Mouse (Mus musculus) stomach, postnatal 0 days (tissue): ENCODE measurements around the gene Ptprt.

ENCODE experiments used
- CTCF ChIP-seq: IDR thresholded peaks from 2 replicates; pipeline ENCODE4 v1.5.1; 2016; ENCODE audit warnings: antibody characterized with exemption, low read depth, mild to moderate bottlenecking, moderate library complexity
- EP300 ChIP-seq: optimal IDR thresholded peaks from 2 replicates; pipeline ENCODE3; 2016; ENCODE audit warnings: antibody characterized with exemption

DNA sequence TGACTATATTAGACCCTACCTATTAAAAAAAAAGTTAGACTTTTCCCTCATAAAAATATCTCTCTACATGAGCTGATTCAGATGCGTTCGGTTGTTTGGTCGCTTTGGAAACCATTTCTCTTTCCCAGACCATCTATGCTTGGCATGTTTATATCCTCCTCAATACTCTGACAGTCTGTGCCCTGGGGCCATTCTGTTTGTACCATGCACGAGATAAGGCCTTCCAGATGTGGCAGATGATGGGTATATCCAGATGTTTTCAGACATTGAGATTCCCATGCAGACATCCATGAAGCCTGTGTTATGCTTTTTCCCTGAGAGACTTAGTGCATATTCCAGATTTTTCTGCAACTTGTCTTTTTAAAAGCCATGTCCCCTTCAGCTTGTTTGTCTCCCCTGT lies 1052.5 kb downstream of the Ptprt start:
- TF ChIP-seq CTCF, result no peak
- TF ChIP-seq EP300, result no peak
